Mouse (Mus musculus) embryonic facial prominence, embryonic 10.5 days (tissue): ENCODE measurements around the gene Hoxb9. TPM values are rescaled to one million over a fixed set of nuclear protein-coding genes. Genes with fewer than 3 reads are reported as not detected.

ENCODE experiments used
- DNase-seq: peaks from one replicate; pipeline ENCODE4 v3.0.0-alpha.2; 2017; ENCODE audit warnings: low spot score
- H3K27ac ChIP-seq: fragments of 300-500 bp; sonication (generic); replicated peaks from 2 replicates; pipeline ENCODE4 v1.5.1; 2016; ENCODE audit warnings: mild to moderate bottlenecking
- H3K27me3 ChIP-seq: fragments of 300-500 bp; sonication (generic); replicated peaks from 2 replicates; pipeline ENCODE4 v1.6.1; 2016; ENCODE audit warnings: low read depth, mild to moderate bottlenecking; ENCODE audit not compliant: poor library complexity, severe bottlenecking
- H3K36me3 ChIP-seq: fragments of 300-500 bp; sonication (generic); replicated peaks from 2 replicates; pipeline ENCODE4 v1.6.1; 2016; ENCODE audit warnings: mild to moderate bottlenecking, moderate library complexity
- H3K4me1 ChIP-seq: fragments of 300-500 bp; sonication (generic); 2 replicates; pipeline ENCODE4 v1.6.1; 2016
- H3K4me3 ChIP-seq: fragments of 300-500 bp; sonication (generic); 2 replicates; pipeline ENCODE4 v1.5.1; 2016; ENCODE audit warnings: mild to moderate bottlenecking, moderate library complexity
- H3K9me3 ChIP-seq: fragments of 300-500 bp; sonication (generic); 2 replicates; pipeline ENCODE4 v1.6.1; 2016; ENCODE audit warnings: mild to moderate bottlenecking
- WGBS: fragments of 180-500 bp; shearing (Covaris S2); methylation state at CpG from one replicate; pipeline ENCODE4 v1.1.7; 2016; 5-methylcytosine and 5-hydroxymethylcytosine counted together
- polyA plus RNA-seq: library from polyadenylated mRNA; unstranded; fragments of >200 nt; fragmentation: Nextera tagmentation; extraction: Ambion mirVana; gene quantifications from 2 replicates; pipeline ENCODE4 v1.2.1, GENCODE M21; 2016

The Hoxb9 gene
- polyA plus RNA-seq, 1 experiment from 2014 or later = not detected

DNA sequence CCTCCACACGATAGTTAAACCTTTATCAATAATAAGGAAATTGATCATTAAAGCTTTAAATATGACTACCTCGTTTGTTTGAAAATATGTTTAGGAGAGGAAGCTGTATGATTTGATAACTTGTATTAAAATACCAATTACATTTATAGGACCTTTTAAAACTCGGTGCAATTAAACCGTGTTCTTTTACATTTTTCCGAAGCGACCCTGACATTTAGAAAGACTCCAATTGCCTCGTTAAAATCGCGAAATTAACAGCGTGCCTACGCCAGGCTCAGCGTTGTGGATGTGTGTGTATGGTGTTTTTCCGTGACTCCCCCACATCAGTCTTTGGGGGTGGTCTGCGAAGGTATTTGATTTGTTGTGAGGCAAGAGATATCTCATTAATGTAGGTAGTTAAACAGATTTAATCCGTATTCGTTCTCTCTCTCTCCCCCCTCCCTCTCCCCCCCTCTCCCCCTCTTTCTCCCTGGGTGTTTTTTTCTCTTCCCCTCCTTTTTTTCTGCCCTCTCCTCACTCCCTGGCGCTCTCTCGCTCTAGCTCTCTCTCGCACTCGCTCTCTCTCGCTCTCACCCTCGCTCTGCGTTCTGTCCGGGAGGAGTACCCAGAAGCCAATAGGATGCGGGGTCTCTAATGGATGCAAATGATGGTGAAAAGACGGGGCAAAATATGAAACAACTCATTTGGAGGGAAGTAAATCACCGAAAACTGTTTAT lies 10.8 kb downstream of the Hoxb9 start, which contains the start of gene Hoxb8:
Gene Hoxb8, plus strand, starts transcription at position 51 of the 716 bp plus-strand sequence.
- Histone ChIP-seq H3K9me3 (no peaks in the 10 kb centered on the region), H3K27me3 (peaks cover 100% of the 10 kb centered on the region), H3K4me1 (peaks cover 19% of the 10 kb centered on the region), H3K27ac (no peak within 1 kb of the TSS), H3K36me3 (no peaks in the 10 kb centered on the region), H3K4me3 (no peak within 1 kb of the TSS)
- no peak for DNase-seq
- 2% methylated on average over 27 of the region's 27 CpGs for WGBS

GRCm38 (mm10) chr11:96282795-96283430 lies 11.7 kb downstream of the Hoxb9 start:
- Histone ChIP-seq H3K9me3 (no peaks in the 10 kb centered on the region), H3K27ac (no peak overlapping the region), H3K4me3 (0 out of 2 replicates have a peak overlapping the region, but pooled peaks have one; percentile 11), H3K27me3 (peaks cover 100% of the 10 kb centered on the region), H3K36me3 (no peaks in the 10 kb centered on the region), H3K4me1 (peaks cover 20% of the 10 kb centered on the region)
- WGBS = under 1% methylated on average over 49 of the region's 49 CpGs
- DNase-seq = peak; percentile 79

DNA sequence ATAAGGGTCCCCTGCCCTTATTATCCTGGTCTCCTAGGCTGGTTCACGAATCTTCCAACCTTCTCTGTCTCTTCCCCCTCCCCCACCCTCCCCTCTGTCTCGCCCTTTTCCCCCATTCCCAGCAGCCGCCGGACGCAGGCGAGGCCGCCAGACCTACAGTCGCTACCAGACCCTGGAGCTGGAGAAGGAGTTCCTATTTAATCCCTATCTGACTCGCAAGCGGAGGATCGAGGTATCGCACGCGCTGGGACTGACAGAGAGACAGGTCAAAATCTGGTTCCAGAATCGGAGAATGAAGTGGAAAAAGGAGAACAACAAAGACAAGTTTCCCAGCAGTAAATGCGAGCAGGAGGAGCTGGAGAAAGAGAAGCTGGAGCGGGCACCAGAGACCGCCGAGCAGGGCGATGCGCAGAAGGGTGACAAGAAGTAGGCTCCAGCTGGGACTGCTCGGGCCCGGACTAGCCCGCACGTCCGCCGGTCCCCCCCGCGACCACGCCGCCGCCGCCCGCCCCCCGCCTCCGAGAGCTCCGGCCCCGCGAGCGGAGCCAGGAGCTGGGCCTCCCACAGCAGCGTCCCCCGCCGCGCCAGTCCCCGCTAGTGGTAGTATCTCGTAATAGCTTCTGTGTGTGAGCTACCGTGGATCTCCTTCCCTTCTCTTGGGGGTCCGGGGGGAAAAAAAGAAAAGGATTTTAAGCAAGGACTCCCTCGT lies 12.9 kb downstream of the Hoxb9 start:
- peaks cover 100% of the 10 kb centered on the region for H3K27me3 ChIP-seq
- H3K4me3 ChIP-seq = peak overlapping the region; percentile 42
- H3K36me3 ChIP-seq = no peaks in the 10 kb centered on the region
- peaks cover 20% of the 10 kb centered on the region for H3K4me1 ChIP-seq
- DNase-seq = peak; percentile 72
- whole genome bisulfite sequencing = under 1% methylated on average over 49 of the region's 49 CpGs
- no peaks in the 10 kb centered on the region for H3K9me3 ChIP-seq
- H3K27ac ChIP-seq = no peak overlapping the region

- WGBS = under 1% methylated on average over 36 of the region's 37 CpGs
- H3K4me3 ChIP-seq = peak overlapping the region; percentile 42; the same call in 1 of the 2 replicates
- no peak overlapping the region for H3K27ac ChIP-seq
- H3K36me3 ChIP-seq = no peaks in the 10 kb centered on the region
- no peaks in the 10 kb centered on the region for H3K9me3 ChIP-seq
- H3K4me1 ChIP-seq = peaks cover 20% of the 10 kb centered on the region
- no peak for DNase-seq
- peaks cover 100% of the 10 kb centered on the region for H3K27me3 ChIP-seq
These were observed 13.8 kb downstream of the Hoxb9 start for GRCm38 (mm10) chr11:96284774-96285734.

- 1% methylated on average over 43 of the region's 43 CpGs for WGBS
- Histone ChIP-seq H3K4me3 (peak within 1 kb of the TSS; percentile 39), H3K27ac (no peak within 1 kb of the TSS), H3K27me3 (peaks cover 100% of the 10 kb centered on the region), H3K9me3 (no peaks in the 10 kb centered on the region), H3K4me1 (peaks cover 20% of the 10 kb centered on the region), H3K36me3 (no peaks in the 10 kb centered on the region)
- DNase-seq = no peak
These were observed 14.8 kb downstream of the Hoxb9 start, which contains the start of gene Hoxb7 for GRCm38 (mm10) chr11:96285771-96286738. TSS of gene Hoxb7 (plus strand) at chr11:96286623.

- no peak for DNase-seq
- H3K36me3 ChIP-seq = no peaks in the 10 kb centered on the region
- peaks cover 100% of the 10 kb centered on the region for H3K27me3 ChIP-seq
- under 1% methylated on average over 55 of the region's 55 CpGs for WGBS
- H3K4me1 ChIP-seq = peaks cover 20% of the 10 kb centered on the region
- H3K27ac ChIP-seq = no peak overlapping the region
- H3K4me3 ChIP-seq = peak overlapping the region; percentile 39
- no peaks in the 10 kb centered on the region for H3K9me3 ChIP-seq
These were observed 15.6 kb downstream of the Hoxb9 start for GRCm38 (mm10) chr11:96286739-96287385.

DNA sequence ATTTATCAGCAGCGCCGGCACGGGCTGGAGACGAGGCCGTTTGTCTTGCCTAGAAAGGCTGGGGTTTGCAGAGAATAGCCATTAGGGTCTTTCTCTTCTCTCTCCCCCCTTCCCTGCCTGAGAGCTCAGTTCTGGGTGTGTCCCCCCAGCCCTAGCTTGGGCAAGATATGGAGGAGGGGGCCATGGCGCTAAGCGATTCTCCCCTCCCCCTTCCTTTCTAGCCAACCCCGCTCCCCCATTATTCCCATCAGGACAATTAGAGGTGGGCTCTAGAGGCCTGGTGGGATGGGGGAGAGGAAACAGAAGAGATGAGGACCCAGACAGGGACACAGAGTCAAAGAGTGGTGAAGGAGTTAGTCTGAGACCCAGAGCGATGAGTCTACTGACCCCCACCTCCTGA lies 16.2 kb downstream of the Hoxb9 start:
- no peaks in the 10 kb centered on the region for H3K36me3 ChIP-seq
- H3K4me3 ChIP-seq = no peak overlapping the region
- 3% methylated on average over 9 of the region's 9 CpGs for WGBS
- H3K9me3 ChIP-seq = no peaks in the 10 kb centered on the region
- H3K27ac ChIP-seq = no peak overlapping the region
- no peak for DNase-seq
- H3K4me1 ChIP-seq = peaks cover 20% of the 10 kb centered on the region
- peaks cover 100% of the 10 kb centered on the region for H3K27me3 ChIP-seq

GRCm38 (mm10) chr11:96288455-96289221 lies 17.4 kb downstream of the Hoxb9 start:
- no peak overlapping the region for H3K4me3 ChIP-seq
- peaks cover 100% of the 10 kb centered on the region for H3K27me3 ChIP-seq
- no peaks in the 10 kb centered on the region for H3K36me3 ChIP-seq
- no peak overlapping the region for H3K27ac ChIP-seq
- no peaks in the 10 kb centered on the region for H3K9me3 ChIP-seq
- 14% methylated on average over 1 of the region's 1 CpGs for WGBS
- DNase-seq = no peak
- peaks cover 15% of the 10 kb centered on the region for H3K4me1 ChIP-seq

DNA sequence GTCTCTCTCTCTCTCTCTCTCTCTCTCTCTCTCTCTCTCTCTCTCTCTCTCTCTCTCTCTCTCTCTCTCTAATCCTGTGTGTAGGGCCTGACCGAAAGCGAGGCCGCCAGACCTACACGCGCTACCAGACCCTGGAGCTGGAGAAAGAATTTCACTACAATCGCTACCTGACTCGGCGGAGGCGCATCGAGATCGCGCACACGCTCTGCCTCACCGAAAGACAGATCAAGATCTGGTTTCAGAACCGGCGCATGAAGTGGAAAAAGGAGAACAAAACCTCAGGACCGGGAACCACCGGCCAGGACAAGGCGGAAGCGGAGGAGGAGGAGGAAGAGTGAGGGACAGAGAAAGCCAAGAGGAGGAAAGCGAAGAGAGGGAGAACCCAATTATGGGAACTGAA lies 18.0 kb downstream of the Hoxb9 start:
- H3K36me3 ChIP-seq = no peaks in the 10 kb centered on the region
- no peak overlapping the region for H3K27ac ChIP-seq
- no peak overlapping the region for H3K4me3 ChIP-seq
- DNase-seq = no peak
- peaks cover 11% of the 10 kb centered on the region for H3K4me1 ChIP-seq
- no peaks in the 10 kb centered on the region for H3K9me3 ChIP-seq
- H3K27me3 ChIP-seq = peaks cover 100% of the 10 kb centered on the region
- WGBS = 2% methylated on average over 21 of the region's 21 CpGs

GRCm38 (mm10) chr11:96289837-96290236 lies 18.6 kb downstream of the Hoxb9 start:
- no peak overlapping the region for H3K4me3 ChIP-seq

More at GRCm38 (mm10) chr11:96289837-96290236, 18.6 kb downstream of the Hoxb9 start:
- Histone ChIP-seq H3K4me1 (peaks cover 8% of the 10 kb centered on the region; the same call in 1 of the 2 replicates), H3K27me3 (peaks cover 100% of the 10 kb centered on the region), H3K36me3 (no peaks in the 10 kb centered on the region), H3K9me3 (no peaks in the 10 kb centered on the region), H3K27ac (no peak overlapping the region)
- no peak for DNase-seq
- 7% methylated on average over 6 of the region's 6 CpGs for WGBS
